Mouse (Mus musculus) retina, postnatal 1 day (tissue): ENCODE results near the gene Rd3.

Experiments used
- DNase-seq: peaks from one replicate; pipeline ENCODE4 v3.0.0-alpha.2; 2012

Rd3 gene

GRCm38 (mm10) chr1:191977187-191977586 lies at the start of gene Rd3:
Gene Rd3, plus strand, starts transcription at chr1:191977370.
- peak; percentile 95 for DNase-seq

- no peak for DNase-seq
Observed at GRCm38 (mm10) chr1:191928345-191928744, 48.8 kb upstream of the Rd3 start.

- DNase-seq: no peak
Observed at GRCm38 (mm10) chr1:191929065-191929464, 48.1 kb upstream of the Rd3 start.

GRCm38 (mm10) chr1:191929897-191930524 lies 47.2 kb upstream of the Rd3 start:
- no peak for DNase-seq

GRCm38 (mm10) chr1:191930525-191931105 lies 46.6 kb upstream of the Rd3 start:
- DNase-seq: no peak

GRCm38 (mm10) chr1:191932286-191932985 lies 44.7 kb upstream of the Rd3 start:
- DNase-seq: no peak

GRCm38 (mm10) chr1:191932986-191933632 lies 44.1 kb upstream of the Rd3 start:
- no peak for DNase-seq

- no peak for DNase-seq
Observed at GRCm38 (mm10) chr1:191943638-191944037, 33.5 kb upstream of the Rd3 start.

- DNase-seq: no peak
Observed at GRCm38 (mm10) chr1:191945341-191945740, 31.8 kb upstream of the Rd3 start.

GRCm38 (mm10) chr1:191945756-191946155 lies 31.4 kb upstream of the Rd3 start:
- DNase-seq: no peak

- no peak for DNase-seq
Observed at GRCm38 (mm10) chr1:191946261-191946660, 30.9 kb upstream of the Rd3 start.

- DNase-seq: no peak
Observed at GRCm38 (mm10) chr1:191946835-191947234, 30.3 kb upstream of the Rd3 start.

GRCm38 (mm10) chr1:191947796-191948195 lies 29.4 kb upstream of the Rd3 start:
- DNase-seq: no peak

GRCm38 (mm10) chr1:191948600-191948999 lies 28.6 kb upstream of the Rd3 start:
- no peak for DNase-seq

GRCm38 (mm10) chr1:191950611-191951010 lies 26.6 kb upstream of the Rd3 start:
- DNase-seq: no peak

GRCm38 (mm10) chr1:191952733-191953335 lies 24.3 kb upstream of the Rd3 start:
- no peak for DNase-seq

- DNase-seq: no peak
Observed at GRCm38 (mm10) chr1:191955101-191955500, 22.1 kb upstream of the Rd3 start.

- no peak for DNase-seq
Observed at GRCm38 (mm10) chr1:191956261-191956660, 20.9 kb upstream of the Rd3 start.

- no peak for DNase-seq
Observed at GRCm38 (mm10) chr1:191956871-191957270, 20.3 kb upstream of the Rd3 start.

GRCm38 (mm10) chr1:191957321-191957720 lies 19.8 kb upstream of the Rd3 start:
- DNase-seq: no peak

GRCm38 (mm10) chr1:191960946-191961345 lies 16.2 kb upstream of the Rd3 start:
- DNase-seq: no peak

- no peak for DNase-seq
Observed at GRCm38 (mm10) chr1:191963413-191963812, 13.8 kb upstream of the Rd3 start.
